Mouse (Mus musculus) liver, embryonic 14.5 days (tissue): ENCODE measurements at regions not wholly inside any gene's neighbourhood (a gene's known extent, or its start where the extent isn't known, plus 50 kb on each side); places are given as distances from the start of the nearest gene placed in this dataset.

ENCODE experiments used
- CTCF ChIP-seq: IDR thresholded peaks from 2 replicates; pipeline ENCODE4 v1.5.1; 2016; ENCODE audit warnings: antibody characterized with exemption, low read depth, control low read depth
- EP300 ChIP-seq: IDR thresholded peaks from 2 replicates; pipeline ENCODE4 v1.6.1; 2016; ENCODE audit warnings: antibody characterized with exemption, low read depth

GRCm38 (mm10) chr10:117918616-117919015 is 72.8 kb upstream of the Rap1b start:
- TF ChIP-seq CTCF: no peak
- TF ChIP-seq EP300: no peak
